Comparison of ENCODE assay signal across 8 mouse cellular contexts in the genomic region with DNA sequence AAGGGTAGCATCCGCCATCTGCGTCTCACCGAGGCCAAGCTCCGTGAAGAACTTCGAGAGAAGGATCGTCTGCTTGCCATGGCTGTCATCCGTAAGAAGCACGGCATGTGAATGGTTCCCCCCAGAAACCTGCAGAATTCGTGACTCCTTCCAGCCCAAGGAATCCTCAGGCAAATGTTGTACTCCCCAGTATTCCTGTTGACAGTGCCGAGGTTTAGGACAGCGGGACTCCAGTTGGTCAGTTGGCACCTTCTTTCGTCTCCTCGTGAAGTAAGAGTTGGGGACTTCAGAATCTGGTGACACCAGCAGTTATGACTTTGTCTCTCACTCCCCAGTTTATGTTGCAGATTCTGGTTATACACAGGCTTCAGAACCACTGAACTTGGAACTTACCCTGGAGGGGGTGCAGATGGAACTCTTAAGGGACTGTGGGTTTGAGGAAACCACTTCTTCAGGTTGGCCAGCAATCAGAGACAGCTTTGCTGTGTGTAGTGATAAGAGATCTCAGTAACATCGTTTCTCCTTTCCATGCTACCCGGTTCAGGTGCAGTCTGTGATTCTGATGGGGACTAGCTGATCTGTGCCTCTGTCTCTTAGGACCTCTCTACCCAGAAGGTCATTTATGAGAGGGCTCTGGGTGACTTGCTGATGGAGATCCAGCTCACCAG. TPM values are rescaled to one million over a fixed set of nuclear protein-coding genes. Genes with fewer than 3 reads are reported as not detected.
DNase-seq lines count a peak whose midpoint lies in the region; ATAC-seq and TF ChIP-seq lines count a peak whose summit lies in the region.

No protein-coding gene starts in this region.

- H3K4me2 ChIP-seq in lung, postnatal 0 days (replicated peaks; ENCODE audit: low read depth, low read length) = peak overlapping the region; percentile 96
- peak overlapping the region; percentile 97 for H3K4me2 ChIP-seq in intestine, postnatal 0 days (replicated peaks; ENCODE audit: low read depth)
- peak overlapping the region; percentile 85 for H3K4me2 ChIP-seq in neural tube, embryonic 15.5 days

- no peaks in the 10 kb centered on the region for H3K9me3 ChIP-seq in lung, postnatal 0 days (ENCODE audit: low read length)
- no peaks in the 10 kb centered on the region for H3K9me3 ChIP-seq in intestine, postnatal 0 days (ENCODE audit: control insufficient read depth)
- no peaks in the 10 kb centered on the region for H3K9me3 ChIP-seq in neural tube, embryonic 15.5 days (replicated peaks)

- no peaks in the 10 kb centered on the region for H3K27me3 ChIP-seq in lung, postnatal 0 days (replicated peaks; ENCODE audit: insufficient read depth, low read length)
- no peaks in the 10 kb centered on the region for H3K27me3 ChIP-seq in intestine, postnatal 0 days (replicated peaks; ENCODE audit: control insufficient read depth, insufficient read depth, low read length)
- no peaks in the 10 kb centered on the region for H3K27me3 ChIP-seq in neural tube, embryonic 15.5 days (replicated peaks)

- H3K9ac ChIP-seq in lung, postnatal 0 days (replicated peaks; ENCODE audit: low read depth) = peak overlapping the region; percentile 70
- peak overlapping the region; percentile 81 for H3K9ac ChIP-seq in intestine, postnatal 0 days (ENCODE audit: low read depth, low read length)
- H3K9ac ChIP-seq in neural tube, embryonic 15.5 days (replicated peaks) = peak overlapping the region; percentile 63

- peaks cover 25% of the 10 kb centered on the region for H3K4me1 ChIP-seq in lung, postnatal 0 days (ENCODE audit: insufficient read depth, low read depth, low read length)
- H3K4me1 ChIP-seq in embryonic fibroblast, embryonic 13.5 days (ENCODE audit: control insufficient read depth, insufficient read depth, low read length) = peaks cover 2% of the 10 kb centered on the region; the same call in 1 of the 2 replicates
- peaks cover 5% of the 10 kb centered on the region for H3K4me1 ChIP-seq in intestine, postnatal 0 days (replicated peaks; ENCODE audit: control insufficient read depth, insufficient read depth, low read length)
- H3K4me1 ChIP-seq in neural tube, embryonic 15.5 days = peaks cover 48% of the 10 kb centered on the region

- no peak for TF ChIP-seq POLR2A in embryonic fibroblast, embryonic 13.5 days (IDR thresholded peaks at IDR 0.05; ENCODE audit: low read depth, low read length)

- TF ChIP-seq CTCF in lung, postnatal 0 days (IDR thresholded peaks at IDR 0.05) = no peak
- TF ChIP-seq CTCF in embryonic fibroblast, embryonic 13.5 days (IDR thresholded peaks at IDR 0.05; ENCODE audit: borderline replicate concordance, insufficient read depth, low read length) = no peak
- no peak for TF ChIP-seq CTCF in intestine, postnatal 0 days (IDR thresholded peaks at IDR 0.05; ENCODE audit: low read depth)

- 6% methylated on average over 15 of the region's 15 CpGs for WGBS in lung, postnatal 0 days
- WGBS in intestine, postnatal 0 days = 9% methylated on average over 15 of the region's 15 CpGs
- WGBS in neural tube, embryonic 15.5 days = 24% methylated on average over 15 of the region's 15 CpGs

- no peak for TF ChIP-seq EP300 in lung, postnatal 0 days (IDR thresholded peaks at IDR 0.05)

- ATAC-seq in lung, postnatal 0 days = no peak
- no peak for ATAC-seq in intestine, postnatal 0 days
- no peak for ATAC-seq in neural tube, embryonic 15.5 days (ENCODE audit: low FRiP score)

- no peak for DNase-seq in lung, postnatal 0 days (ENCODE audit: low spot score)
- no peak for DNase-seq in lung, postnatal 25 days (ENCODE audit: low spot score)
- no peak for DNase-seq in right cerebral cortex, postnatal 10 days (ENCODE audit: low spot score in 2 of 2)
- DNase-seq in urinary bladder, postnatal 36 days (ENCODE audit: low spot score in 2 of 2) = no peak
- no peak for DNase-seq in kidney, postnatal 4 days

- H3K27ac ChIP-seq in lung, postnatal 0 days (ENCODE audit: low read length) = peak overlapping the region; percentile 85
- H3K27ac ChIP-seq in embryonic fibroblast, embryonic 13.5 days (ENCODE audit: insufficient read depth, low read length) = no peak overlapping the region
- H3K27ac ChIP-seq in intestine, postnatal 0 days (ENCODE audit: low read depth, low read length) = peak overlapping the region; percentile 82; the same call in 1 of the 2 replicates
- H3K27ac ChIP-seq in neural tube, embryonic 15.5 days (replicated peaks) = peak overlapping the region; percentile 89

- H3K36me3 ChIP-seq in lung, postnatal 0 days (ENCODE audit: insufficient read depth, low read length) = no peaks in the 10 kb centered on the region
- no peaks in the 10 kb centered on the region for H3K36me3 ChIP-seq in intestine, postnatal 0 days (ENCODE audit: control insufficient read depth, insufficient read depth)
- H3K36me3 ChIP-seq in neural tube, embryonic 15.5 days = peaks cover 4% of the 10 kb centered on the region; the same call in 1 of the 2 replicates

- H3K4me3 ChIP-seq in lung, postnatal 0 days (ENCODE audit: low read depth, low read length) = peak overlapping the region; percentile 83
- H3K4me3 ChIP-seq in embryonic fibroblast, embryonic 13.5 days (ENCODE audit: insufficient read depth, low read length) = peak overlapping the region; percentile 70
- peak overlapping the region; percentile 80 for H3K4me3 ChIP-seq in intestine, postnatal 0 days (ENCODE audit: low read depth, low read length)
- H3K4me3 ChIP-seq in neural tube, embryonic 15.5 days (replicated peaks) = peak overlapping the region; percentile 86

RNA-seq across cellular contexts. Expression of gene Thap11, which starts 1.4 kb away (rescaled TPM):
- 46.3 and 50.1 TPM in 2 replicates for polyA plus RNA-seq in lung, postnatal 0 days (2015; fragmentation: Nextera tagmentation; extraction: Ambion mirVana)
- 22.1 and 22.6 TPM in 2 replicates for polyA plus RNA-seq in embryonic fibroblast, embryonic 13.5 days (2011; ENCODE audit: insufficient read length, low read depth, missing spikeins)
- polyA plus RNA-seq in intestine, postnatal 0 days (2015; fragmentation: Nextera tagmentation; extraction: Ambion mirVana) = 28.3 and 29.2 TPM in 2 replicates
- 55.8 and 58.3 TPM in 2 replicates for polyA plus RNA-seq in neural tube, embryonic 15.5 days (2015; fragmentation: Nextera tagmentation; extraction: Ambion mirVana)

RNA-seq across cellular contexts. Expression of gene Cenpt, which starts 3.2 kb away (rescaled TPM):
- 14.3 and 15.9 TPM in 2 replicates for polyA plus RNA-seq in lung, postnatal 0 days (2015; fragmentation: Nextera tagmentation; extraction: Ambion mirVana)
- polyA plus RNA-seq in embryonic fibroblast, embryonic 13.5 days (2011; ENCODE audit: insufficient read length, low read depth, missing spikeins) = 35.4 and 40.3 TPM in 2 replicates
- polyA plus RNA-seq in intestine, postnatal 0 days (2015; fragmentation: Nextera tagmentation; extraction: Ambion mirVana) = 8.5 and 9.3 TPM in 2 replicates
- polyA plus RNA-seq in neural tube, embryonic 15.5 days (2015; fragmentation: Nextera tagmentation; extraction: Ambion mirVana) = 47.5 and 49.3 TPM in 2 replicates

RNA-seq across cellular contexts. Expression of gene Nutf2, which starts 4.1 kb away (rescaled TPM):
- polyA plus RNA-seq in lung, postnatal 0 days (2015; fragmentation: Nextera tagmentation; extraction: Ambion mirVana) = 82.3 and 97.4 TPM in 2 replicates
- 90.4 and 119 TPM in 2 replicates for polyA plus RNA-seq in embryonic fibroblast, embryonic 13.5 days (2011; ENCODE audit: insufficient read length, low read depth, missing spikeins)
- polyA plus RNA-seq in intestine, postnatal 0 days (2015; fragmentation: Nextera tagmentation; extraction: Ambion mirVana) = 87.7 and 97.3 TPM in 2 replicates
- polyA plus RNA-seq in neural tube, embryonic 15.5 days (2015; fragmentation: Nextera tagmentation; extraction: Ambion mirVana) = 145 and 174 TPM in 2 replicates

RNA-seq across cellular contexts. Expression of gene Edc4, which starts 24.4 kb away (rescaled TPM):
- 17.4 and 19.8 TPM in 2 replicates for polyA plus RNA-seq in lung, postnatal 0 days (2015; fragmentation: Nextera tagmentation; extraction: Ambion mirVana)
- 45.5 and 51.8 TPM in 2 replicates for polyA plus RNA-seq in embryonic fibroblast, embryonic 13.5 days (2011; ENCODE audit: insufficient read length, low read depth, missing spikeins)
- 9.8 and 11.5 TPM in 2 replicates for polyA plus RNA-seq in intestine, postnatal 0 days (2015; fragmentation: Nextera tagmentation; extraction: Ambion mirVana)
- polyA plus RNA-seq in neural tube, embryonic 15.5 days (2015; fragmentation: Nextera tagmentation; extraction: Ambion mirVana) = 45.3 and 46.5 TPM in 2 replicates

RNA-seq across cellular contexts. Expression of gene Tsnaxip1, which starts 28.8 kb away (rescaled TPM):
- 2.9 and 3.7 TPM in 2 replicates for polyA plus RNA-seq in lung, postnatal 0 days (2015; fragmentation: Nextera tagmentation; extraction: Ambion mirVana)
- not detected in 2 replicates for polyA plus RNA-seq in embryonic fibroblast, embryonic 13.5 days (2011; ENCODE audit: insufficient read length, low read depth, missing spikeins)
- not detected in 2 replicates for polyA plus RNA-seq in intestine, postnatal 0 days (2015; fragmentation: Nextera tagmentation; extraction: Ambion mirVana)
- polyA plus RNA-seq in neural tube, embryonic 15.5 days (2015; fragmentation: Nextera tagmentation; extraction: Ambion mirVana) = 0.28 and 0.47 TPM in 2 replicates
